Mouse (Mus musculus): Measurements from ENCODE around the gene Zdhhc5. TPM values are rescaled to one million over a fixed set of nuclear protein-coding genes. Genes with fewer than 3 reads are reported as not detected.

Zdhhc5 gene
- polyA plus RNA-seq, 1 experiment from 2014 or later = 32.5 TPM

MicroRNAs within 50 kb of the gene (microRNA counts, 519-probe panel; counts per million panel counts)
- microRNA mmu-miR-130a = 4,650 counts per million, percentile 98 among the panel's probes with 10 or more counts

Small RNA genes lying within 50 kb of the gene (microRNA-seq; reads per million reads assigned to microRNA genes)
- 21,511 reads per million, percentile 97 among the genes with 10 or more reads in this experiment for gene Mir130a

Other genes with a start within 250 kb of the Zdhhc5 start
- 28.6 and 29.9 TPM in 2 replicates for gene Tfpi, start 238.4 kb downstream of the Zdhhc5 start, polyA plus RNA-seq (2015; fragmentation: Nextera tagmentation; extraction: Ambion mirVana)
- gene Ctnnd1, start 64.4 kb downstream of the Zdhhc5 start, polyA plus RNA-seq (2015; fragmentation: Nextera tagmentation; extraction: Ambion mirVana) = 51.3 and 52.7 TPM in 2 replicates
- 0.08 and 0.11 TPM in 2 replicates for gene Btbd18, start 56.1 kb downstream of the Zdhhc5 start, polyA plus RNA-seq (2015; fragmentation: Nextera tagmentation; extraction: Ambion mirVana)
- gene Selenoh, start 44.4 kb downstream of the Zdhhc5 start, polyA plus RNA-seq (2015; fragmentation: Nextera tagmentation; extraction: Ambion mirVana) = 211 and 227 TPM in 2 replicates
- gene Gm28635, start 37.1 kb downstream of the Zdhhc5 start, polyA plus RNA-seq (2015; fragmentation: Nextera tagmentation; extraction: Ambion mirVana) = not detected in 2 replicates
- 27.6 and 30.3 TPM in 2 replicates for gene Med19, start 36.8 kb downstream of the Zdhhc5 start, polyA plus RNA-seq (2015; fragmentation: Nextera tagmentation; extraction: Ambion mirVana)
- gene Tmx2, start 36.0 kb downstream of the Zdhhc5 start, polyA plus RNA-seq (2015; fragmentation: Nextera tagmentation; extraction: Ambion mirVana) = 95.2 and 98.7 TPM in 2 replicates
- gene Clp1, start 12.2 kb upstream of the Zdhhc5 start, polyA plus RNA-seq (2015; fragmentation: Nextera tagmentation; extraction: Ambion mirVana) = 26.8 and 28.7 TPM in 2 replicates
- 5.7 and 7.1 TPM in 2 replicates for gene Ypel4, start 18.9 kb upstream of the Zdhhc5 start, polyA plus RNA-seq (2015; fragmentation: Nextera tagmentation; extraction: Ambion mirVana)
- 6.5 and 7.0 TPM in 2 replicates for gene Gm19426, start 28.5 kb upstream of the Zdhhc5 start, polyA plus RNA-seq (2015; fragmentation: Nextera tagmentation; extraction: Ambion mirVana)
- 47.0 and 55.8 TPM in 2 replicates for gene Serping1, start 60.3 kb upstream of the Zdhhc5 start, polyA plus RNA-seq (2015; fragmentation: Nextera tagmentation; extraction: Ambion mirVana)
- gene Ube2l6, start 83.6 kb upstream of the Zdhhc5 start, polyA plus RNA-seq (2015; fragmentation: Nextera tagmentation; extraction: Ambion mirVana) = 45.5 and 49.2 TPM in 2 replicates
- 0.76 and 3.4 TPM in 2 replicates for gene Smtnl1, start 107.5 kb upstream of the Zdhhc5 start, polyA plus RNA-seq (2015; fragmentation: Nextera tagmentation; extraction: Ambion mirVana)
- 45.0 and 49.8 TPM in 2 replicates for gene Timm10, start 111.8 kb upstream of the Zdhhc5 start, polyA plus RNA-seq (2015; fragmentation: Nextera tagmentation; extraction: Ambion mirVana)
- gene Slc43a1, start 123.7 kb upstream of the Zdhhc5 start, polyA plus RNA-seq (2015; fragmentation: Nextera tagmentation; extraction: Ambion mirVana) = 14.5 and 16.5 TPM in 2 replicates
- 0.96 TPM in 2 replicates for gene Rtn4rl2, start 171.5 kb upstream of the Zdhhc5 start, polyA plus RNA-seq (2015; fragmentation: Nextera tagmentation; extraction: Ambion mirVana)
- gene Slc43a3, start 221.4 kb upstream of the Zdhhc5 start, polyA plus RNA-seq (2015; fragmentation: Nextera tagmentation; extraction: Ambion mirVana) = 32.4 and 36.2 TPM in 2 replicates